Mouse (Mus musculus) forebrain, embryonic 11.5 days (tissue): ENCODE results near the gene Pcbp1. TPM values are rescaled to one million over a fixed set of nuclear protein-coding genes. Genes with fewer than 3 reads are reported as not detected.
A peak's percentile ranks its signal among the peaks of the same experiment; 100 is the strongest.
"Not testable (repeated sequence)": the region's sequence is repeated elsewhere in the genome, so short reads cannot be mapped to it uniquely, and the experiment has no call there.

Experiments used
- ATAC-seq: fragments of 200-750 bp; cut with Nextera tagmentation; replicated peaks from 2 replicates; pipeline ENCODE4 v1.8.0; 2017; ENCODE audit warnings: moderate TSS enrichment; ENCODE audit not compliant: low FRiP score
- DNase-seq: peaks from one replicate; pipeline ENCODE4 v3.0.0-alpha.2; 2017; ENCODE audit warnings: low spot score
- H3K27ac ChIP-seq: fragments of 300-500 bp; sonication (generic); 2 replicates; pipeline ENCODE4 v1.5.1; 2014; ENCODE audit warnings: low read depth, low read length
- H3K27me3 ChIP-seq: fragments of 300-500 bp; sonication (generic); 2 replicates; pipeline ENCODE4 v1.6.1; 2014; ENCODE audit warnings: mild to moderate bottlenecking, low read length, mixed read lengths; ENCODE audit not compliant: control insufficient read depth, insufficient read depth
- H3K36me3 ChIP-seq: fragments of 300-500 bp; sonication (generic); 2 replicates; pipeline ENCODE4 v1.6.1; 2014; ENCODE audit warnings: mild to moderate bottlenecking, low read length, moderate library complexity, mixed read lengths; ENCODE audit not compliant: control insufficient read depth, insufficient read depth
- H3K4me1 ChIP-seq: fragments of 300-500 bp; sonication (generic); replicated peaks from 2 replicates; pipeline ENCODE4 v1.6.1; 2014; ENCODE audit warnings: low read length, mixed read lengths; ENCODE audit not compliant: control insufficient read depth, insufficient read depth
- H3K4me2 ChIP-seq: fragments of 300-500 bp; sonication (generic); 2 replicates; pipeline ENCODE4 v1.6.1; 2014; ENCODE audit warnings: low read depth, mild to moderate bottlenecking, low read length, moderate library complexity, mixed read lengths; ENCODE audit not compliant: severe bottlenecking
- H3K4me3 ChIP-seq: fragments of 300-500 bp; sonication (generic); 2 replicates; pipeline ENCODE4 v1.5.1; 2014; ENCODE audit warnings: low read depth, low read length
- H3K9ac ChIP-seq: fragments of 300-500 bp; sonication (generic); 2 replicates; pipeline ENCODE4 v1.6.1; 2014; ENCODE audit warnings: low read length
- H3K9me3 ChIP-seq: fragments of 300-500 bp; sonication (generic); 2 replicates; pipeline ENCODE4 v1.6.1; 2016; ENCODE audit warnings: low read length, mixed read lengths; ENCODE audit not compliant: control insufficient read depth
- WGBS: fragments of 180-500 bp; shearing (Covaris S2); extraction: QIAGEN DNeasy Blood & Tissue Kit; methylation state at CpG from one replicate; pipeline ENCODE4 v1.1.7; 2014; 5-methylcytosine and 5-hydroxymethylcytosine counted together
- polyA plus RNA-seq: library from polyadenylated mRNA; unstranded; fragments of >200 nt; fragmentation: Nextera tagmentation; extraction: Ambion mirVana; gene quantifications from 2 replicates; pipeline ENCODE4 v1.2.1, GENCODE M21; 2014

Pcbp1 gene
- polyA plus RNA-seq = 573 and 583 TPM in 2 replicates

DNA sequence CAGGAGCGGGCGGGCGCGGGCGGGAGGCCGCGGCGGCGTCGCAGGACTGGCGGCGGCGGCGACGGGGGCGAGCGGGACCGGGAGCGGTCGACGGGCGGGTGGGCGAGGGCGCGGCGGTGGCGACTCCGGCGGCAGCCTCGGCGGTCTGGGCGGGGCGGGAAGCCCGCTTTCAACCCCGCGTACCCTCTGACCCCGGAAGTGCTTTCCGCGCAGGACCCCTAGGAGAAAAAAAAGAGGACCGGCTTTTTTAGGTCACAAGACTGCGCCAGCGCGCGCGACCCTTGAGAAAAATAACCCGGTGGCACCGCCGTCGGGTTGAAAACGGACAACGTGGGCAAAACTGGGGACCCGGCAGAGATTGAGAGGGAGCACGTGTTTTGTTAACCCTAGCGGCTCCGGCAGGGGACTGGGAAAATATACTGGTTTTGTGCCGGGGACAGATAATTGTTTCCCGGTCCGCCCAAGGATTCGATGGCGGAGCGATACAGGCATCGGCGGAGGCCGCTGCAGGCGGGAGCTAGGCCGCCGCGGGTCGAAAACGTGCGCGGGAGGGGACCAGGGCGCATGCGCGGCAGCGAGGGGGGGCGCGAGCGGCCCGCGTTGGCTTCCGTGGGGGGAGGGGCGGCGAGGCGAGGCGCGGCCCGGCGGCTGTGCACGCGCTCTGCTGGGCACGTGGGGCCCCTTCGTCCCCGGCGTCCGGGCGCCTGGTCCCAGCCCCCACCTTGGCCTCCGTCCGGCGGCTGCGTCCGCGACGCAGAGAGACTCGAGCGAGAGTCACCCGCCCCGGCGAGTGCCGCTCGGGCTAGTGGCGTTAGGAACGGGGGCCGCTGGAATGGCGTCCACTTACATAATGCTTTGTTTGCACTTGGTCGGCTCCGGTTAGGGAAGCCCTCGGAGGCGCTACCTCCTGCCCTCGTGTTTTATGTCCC, at the start of gene Pcbp1:
Gene Pcbp1, minus strand, starts transcription at position 290 of the 929 bp plus-strand sequence.
- peak; percentile 100 for DNase-seq
- H3K4me2 ChIP-seq = peak within 1 kb of the TSS; percentile 89
- under 1% methylated on average over 104 of the region's 120 CpGs for WGBS
- H3K9ac ChIP-seq = peak within 1 kb of the TSS; percentile 99
- H3K4me3 ChIP-seq = peak within 1 kb of the TSS; percentile 98
- no peaks in the 10 kb centered on the region for H3K27me3 ChIP-seq
- H3K4me1 ChIP-seq = peaks cover 2% of the 10 kb centered on the region; the same call in 1 of the 2 replicates
- no peaks in the 10 kb centered on the region; the same call in 1 of the 2 replicates for H3K36me3 ChIP-seq
- peak within 1 kb of the TSS; percentile 100 for H3K27ac ChIP-seq
- no peaks in the 10 kb centered on the region for H3K9me3 ChIP-seq
- ATAC-seq = peak; percentile 85

- Histone ChIP-seq H3K4me2 (no peak overlapping the region), H3K27ac (no peak overlapping the region), H3K4me1 (0 out of 2 replicates have a peak, but pooled peaks cover 2% of the 10 kb centered on the region), H3K9ac (no peak overlapping the region), H3K4me3 (no peak overlapping the region), H3K9me3 (no peaks in the 10 kb centered on the region), H3K36me3 (no peaks in the 10 kb centered on the region), H3K27me3 (no peaks in the 10 kb centered on the region)
- no peak for ATAC-seq
- no peak for DNase-seq
- WGBS = 90% methylated on average over 3 of the region's 3 CpGs
Measured at GRCm38 (mm10) chr6:86574495-86574894, 48.4 kb upstream of the Pcbp1 start.

GRCm38 (mm10) chr6:86570830-86571229, 44.7 kb upstream of the Pcbp1 start:
- 0 out of 2 replicates have a peak, but pooled peaks cover 2% of the 10 kb centered on the region for H3K4me1 ChIP-seq
- no peak overlapping the region for H3K4me3 ChIP-seq
- H3K27ac ChIP-seq = no peak overlapping the region
- DNase-seq (no peak), ATAC-seq (no peak)
- no peaks in the 10 kb centered on the region for H3K9me3 ChIP-seq
- WGBS = 66% methylated on average over 9 of the region's 9 CpGs
- no peaks in the 10 kb centered on the region for H3K36me3 ChIP-seq
- H3K9ac ChIP-seq = no peak overlapping the region
- no peak overlapping the region for H3K4me2 ChIP-seq
- no peaks in the 10 kb centered on the region for H3K27me3 ChIP-seq

- H3K36me3 ChIP-seq = no peaks in the 10 kb centered on the region
- H3K4me2 ChIP-seq = no peak overlapping the region
- H3K27me3 ChIP-seq = no peaks in the 10 kb centered on the region
- no peak for ATAC-seq
- 0 out of 2 replicates have a peak overlapping the region, but pooled peaks have one; percentile 12 for H3K27ac ChIP-seq
- 0 out of 2 replicates have a peak, but pooled peaks cover 2% of the 10 kb centered on the region for H3K4me1 ChIP-seq
- 73% methylated on average over 3 of the region's 3 CpGs for WGBS
- H3K9me3 ChIP-seq = no peaks in the 10 kb centered on the region
- DNase-seq = no peak
- H3K4me3 ChIP-seq = no peak overlapping the region
- no peak overlapping the region for H3K9ac ChIP-seq
Measured at GRCm38 (mm10) chr6:86569461-86569820, 43.3 kb upstream of the Pcbp1 start.

GRCm38 (mm10) chr6:86568816-86569460, 42.8 kb upstream of the Pcbp1 start:
- WGBS = 31% methylated on average over 3 of the region's 3 CpGs
- no peak overlapping the region for H3K27ac ChIP-seq

DNA sequence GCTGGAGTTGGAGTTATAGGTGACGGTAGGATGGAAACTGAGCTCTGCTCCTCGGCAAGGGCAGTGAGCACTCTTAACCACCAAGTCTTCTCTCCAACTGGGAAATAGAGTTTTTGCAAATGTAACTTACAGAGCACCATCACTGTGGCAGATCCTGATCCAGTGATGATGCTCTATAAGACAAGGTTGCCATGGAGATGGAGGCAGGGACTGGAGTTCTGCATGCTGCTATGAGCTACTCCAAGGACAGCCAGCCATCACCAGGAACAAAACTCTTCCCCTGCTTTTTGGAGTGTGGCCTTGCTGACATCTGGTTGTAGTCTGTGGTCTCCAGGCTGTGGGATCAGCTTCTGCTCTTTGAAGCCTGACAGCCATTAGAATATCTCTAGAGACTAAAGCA, 39.7 kb upstream of the Pcbp1 start:
- H3K36me3 ChIP-seq = no peaks in the 10 kb centered on the region
- WGBS = 98% methylated on average over 2 of the region's 2 CpGs
- ATAC-seq = no peak

More at GRCm38 (mm10) chr6:86568816-86569460, 42.8 kb upstream of the Pcbp1 start:
- Histone ChIP-seq H3K27me3 (no peaks in the 10 kb centered on the region), H3K4me1 (0 out of 2 replicates have a peak, but pooled peaks cover 2% of the 10 kb centered on the region), H3K9me3 (no peaks in the 10 kb centered on the region), H3K9ac (no peak overlapping the region), H3K4me2 (no peak overlapping the region), H3K4me3 (no peak overlapping the region), H3K36me3 (no peaks in the 10 kb centered on the region)
- no peak for DNase-seq
- no peak for ATAC-seq

DNA sequence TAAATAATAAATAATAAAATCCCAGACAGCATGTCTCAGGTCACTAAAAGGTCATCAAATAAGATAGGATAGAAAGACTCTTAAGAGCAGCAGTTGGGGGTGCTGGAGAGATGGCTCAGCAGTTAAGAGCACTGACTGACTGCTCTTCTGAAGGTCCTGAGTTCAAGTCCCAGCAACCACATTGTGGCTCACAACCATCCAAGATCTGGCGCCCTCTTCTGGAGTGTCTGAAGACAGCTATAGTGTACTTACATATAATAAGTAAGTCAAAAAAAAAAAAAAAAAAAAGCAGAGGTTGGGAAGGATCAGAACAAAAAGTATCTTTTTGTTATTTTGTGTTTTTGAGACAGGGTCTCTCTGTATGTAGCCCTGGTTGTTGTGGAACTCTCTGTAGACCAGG, 31.1 kb upstream of the Pcbp1 start:
- not testable (repeated sequence) for H3K4me1 ChIP-seq, H3K4me3 ChIP-seq, ATAC-seq, H3K9me3 ChIP-seq, H3K4me2 ChIP-seq, H3K27me3 ChIP-seq, H3K36me3 ChIP-seq, H3K27ac ChIP-seq, DNase-seq, H3K9ac ChIP-seq
- WGBS = 86% methylated on average over 1 of the region's 1 CpGs

More for the DNA sequence above, 39.7 kb upstream of the Pcbp1 start:
- Histone ChIP-seq H3K27me3 (no peaks in the 10 kb centered on the region), H3K4me3 (no peak overlapping the region), H3K9ac (no peak overlapping the region), H3K9me3 (no peaks in the 10 kb centered on the region), H3K4me2 (no peak overlapping the region), H3K27ac (no peak overlapping the region), H3K4me1 (0 out of 2 replicates have a peak, but pooled peaks cover 2% of the 10 kb centered on the region)
- no peak for DNase-seq

DNA sequence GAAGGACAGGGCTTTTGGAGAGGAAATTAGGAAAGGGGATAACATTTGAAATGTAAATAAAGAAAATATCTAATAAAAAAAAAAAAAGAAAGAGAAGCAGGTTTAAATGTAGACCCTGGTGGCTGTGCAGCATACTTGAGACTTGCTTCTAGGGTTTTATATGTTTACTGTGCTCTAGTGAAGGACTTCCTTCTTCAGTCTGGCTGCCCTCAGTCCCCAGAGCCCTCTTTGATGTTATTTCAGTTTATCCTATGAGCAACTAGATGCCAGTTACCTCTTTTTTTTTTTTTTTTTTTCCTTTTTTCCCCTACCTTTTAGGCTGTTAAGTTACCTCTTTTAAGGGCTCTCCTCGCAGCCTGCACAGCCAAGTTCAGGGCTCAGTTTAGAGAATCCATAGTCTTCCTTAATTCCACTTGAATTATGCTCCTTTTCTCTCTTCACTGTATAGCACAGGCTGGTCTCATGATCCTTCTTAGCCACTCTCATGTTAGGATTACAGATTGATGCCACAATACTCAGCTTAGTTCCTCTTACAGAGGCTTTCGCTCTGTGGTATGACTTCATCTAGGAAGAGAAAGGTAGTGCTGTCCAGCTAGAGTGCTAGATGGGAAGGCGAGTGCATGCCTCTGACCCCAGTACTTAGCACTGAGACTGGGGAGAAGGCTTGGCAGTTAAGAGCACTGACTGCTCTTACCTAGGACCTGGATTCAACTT, 30.4 kb upstream of the Pcbp1 start:
- Histone ChIP-seq H3K27ac (no peak overlapping the region), H3K4me3 (no peak overlapping the region), H3K36me3 (no peaks in the 10 kb centered on the region; the same call in 1 of the 2 replicates), H3K9ac (no peak overlapping the region), H3K9me3 (no peaks in the 10 kb centered on the region), H3K27me3 (no peaks in the 10 kb centered on the region), H3K4me2 (no peak overlapping the region), H3K4me1 (no peaks in the 10 kb centered on the region)
- DNase-seq = no peak
- WGBS = 93% methylated on average over 3 of the region's 3 CpGs
- no peak for ATAC-seq
